Mouse (Mus musculus) urinary bladder, postnatal 4 days (tissue): Measurements from ENCODE around the gene Nhsl1.
A peak's percentile ranks its signal among the peaks of the same experiment; 100 is the strongest.

ENCODE experiments used
- DNase-seq, 2 experiments: peaks; one replicate each; pipeline ENCODE4 v3.0.0; 2021 to 2022; ENCODE audit warnings: low spot score in 2 of 2

Gene Nhsl1

GRCm38 (mm10) chr10:18347231-18347630, 28.4 kb downstream of the Nhsl1 start:
- no peak for DNase-seq

GRCm38 (mm10) chr10:18350781-18351180, 32.0 kb downstream of the Nhsl1 start:
- DNase-seq, result no peak

- no peak for DNase-seq
Observed at GRCm38 (mm10) chr10:18352937-18353336, 34.2 kb downstream of the Nhsl1 start.

GRCm38 (mm10) chr10:18354103-18354502, 35.3 kb downstream of the Nhsl1 start:
- peak in 1 of 2 experiments; percentile 14 for DNase-seq

GRCm38 (mm10) chr10:18356461-18356860, 37.7 kb downstream of the Nhsl1 start:
- DNase-seq, result no peak

GRCm38 (mm10) chr10:18357212-18357611, 38.4 kb downstream of the Nhsl1 start:
- DNase-seq, result no peak

GRCm38 (mm10) chr10:18358461-18358860, 39.7 kb downstream of the Nhsl1 start:
- no peak for DNase-seq

- DNase-seq, result no peak
Observed at GRCm38 (mm10) chr10:18360175-18360574, 41.4 kb downstream of the Nhsl1 start.

- DNase-seq, result no peak
Observed at GRCm38 (mm10) chr10:18365432-18365831, 46.6 kb downstream of the Nhsl1 start.

GRCm38 (mm10) chr10:18366697-18367096, 47.9 kb downstream of the Nhsl1 start:
- no peak for DNase-seq

- DNase-seq, result no peak
Observed at GRCm38 (mm10) chr10:18368111-18368510, 49.3 kb downstream of the Nhsl1 start.

GRCm38 (mm10) chr10:18370475-18371286, 51.9 kb downstream of the Nhsl1 start:
- peak in 1 of 2 experiments; percentile 44 for DNase-seq

GRCm38 (mm10) chr10:18371866-18372265, 53.1 kb downstream of the Nhsl1 start:
- no peak for DNase-seq

- DNase-seq, result no peak
Observed at GRCm38 (mm10) chr10:18375301-18375700, 56.5 kb downstream of the Nhsl1 start.

GRCm38 (mm10) chr10:18384766-18385165, 66.0 kb downstream of the Nhsl1 start:
- no peak for DNase-seq

GRCm38 (mm10) chr10:18386224-18386623, 67.4 kb downstream of the Nhsl1 start:
- no peak for DNase-seq

- DNase-seq, result peak in 1 of 2 experiments; percentile 67
Observed at GRCm38 (mm10) chr10:18388784-18389575, 70.2 kb downstream of the Nhsl1 start.

GRCm38 (mm10) chr10:18390004-18390403, 71.2 kb downstream of the Nhsl1 start:
- no peak for DNase-seq

- no peak for DNase-seq
Observed at GRCm38 (mm10) chr10:18391608-18392007, 72.8 kb downstream of the Nhsl1 start.

- DNase-seq, result no peak
Observed at GRCm38 (mm10) chr10:18392268-18392667, 73.5 kb downstream of the Nhsl1 start.

- DNase-seq, result no peak
Observed at GRCm38 (mm10) chr10:18393740-18394139, 75.0 kb downstream of the Nhsl1 start.

- no peak for DNase-seq
Observed at GRCm38 (mm10) chr10:18394270-18394669, 75.5 kb downstream of the Nhsl1 start.
